ENCODE assay signal across 17 mouse cellular contexts in the genomic region with DNA sequence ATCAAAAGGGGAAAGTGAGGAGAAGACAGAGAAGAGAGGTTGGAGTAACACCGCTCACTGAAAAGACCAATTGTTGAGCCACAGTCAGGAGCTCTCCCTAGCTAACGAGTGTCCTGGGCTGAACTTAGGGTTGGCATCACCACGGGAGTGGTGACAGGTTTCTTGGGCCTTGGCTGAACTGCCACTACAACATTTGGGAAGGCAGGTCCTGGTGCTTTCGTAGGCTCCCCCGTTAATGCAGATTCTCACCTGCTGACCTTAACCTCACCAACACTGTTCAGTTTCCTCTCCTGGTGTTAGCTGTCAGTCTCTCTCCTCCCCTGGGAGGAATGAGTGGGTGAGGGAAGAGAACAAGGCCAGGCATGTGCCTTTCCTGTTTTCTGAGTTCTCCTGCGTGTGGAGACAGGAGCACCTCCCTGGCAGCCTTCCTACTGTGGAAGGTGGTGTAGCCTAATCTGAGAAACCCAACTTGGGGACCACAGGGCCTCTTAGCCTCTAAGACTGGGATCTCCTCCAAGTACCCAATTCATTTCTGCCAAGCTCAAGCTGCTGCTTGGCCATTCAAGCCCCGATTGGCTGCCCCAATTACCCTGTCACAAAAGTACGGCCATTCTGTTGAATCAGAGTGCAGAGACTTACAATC.
DNase-seq lines count a peak whose midpoint lies in the region; ATAC-seq lines count a peak whose summit lies in the region.
"Had no signal": no experiment of that assay in that cellular context is flagged by ENCODE, and none has a peak within 500 bp of the region (broad histone marks: within the 10 kb centered on the region; RNA-seq: fewer than 3 reads in every experiment).

No protein-coding gene starts in this region.

- H3K27me3 ChIP-seq in hindbrain, embryonic 16.5 days (replicated peaks; ENCODE audit: control insufficient read depth, insufficient read depth, low read length) = no peaks in the 10 kb centered on the region
- H3K27me3 ChIP-seq in hindbrain, embryonic 10.5 days (ENCODE audit: insufficient read depth, poor library complexity, severe bottlenecking) = no peaks in the 10 kb centered on the region
- H3K27me3 ChIP-seq in heart, embryonic 15.5 days = no peaks in the 10 kb centered on the region
- H3K27me3 ChIP-seq in kidney, embryonic 15.5 days = no peaks in the 10 kb centered on the region
- H3K27me3 ChIP-seq: liver, embryonic 13.5 days; neural tube, embryonic 15.5 days had no signal

- H3K4me3 ChIP-seq in hindbrain, embryonic 16.5 days (ENCODE audit: low read length) = no peak overlapping the region
- no peak overlapping the region for H3K4me3 ChIP-seq in hindbrain, embryonic 10.5 days
- H3K4me3 ChIP-seq in heart, embryonic 15.5 days = no peak overlapping the region
- H3K4me3 ChIP-seq in kidney, embryonic 15.5 days (replicated peaks) = no peak overlapping the region
- H3K4me3 ChIP-seq: liver, embryonic 13.5 days; neural tube, embryonic 15.5 days had no signal

- WGBS in hindbrain, embryonic 16.5 days = 70% methylated on average over 8 of the region's 8 CpGs
- WGBS in hindbrain, embryonic 10.5 days = 80% methylated on average over 8 of the region's 8 CpGs
- WGBS in heart, embryonic 15.5 days = 47% methylated on average over 8 of the region's 8 CpGs
- WGBS in kidney, embryonic 15.5 days = 71% methylated on average over 8 of the region's 8 CpGs

- peak; percentile 40 for DNase-seq in adrenal gland, postnatal 14 days
- no peak for DNase-seq in adrenal gland, postnatal 25 days
- no peak for DNase-seq in hindbrain, embryonic 10.5 days (ENCODE audit: low spot score)
- DNase-seq in Muller cell, postnatal 12 days (ENCODE audit: inconsistent ontology term) = peak; percentile 56
- DNase-seq in left cerebral cortex, postnatal 4 days = no peak
- DNase-seq: cerebellum, postnatal 25 days; gastrocnemius, postnatal 36 days; liver, embryonic 13.5 days; lung, postnatal 14 days; midbrain, embryonic 14.5 days; right cerebral cortex, adult 18-20 months; thymus, postnatal 4 days had no signal

- H3K4me1 ChIP-seq in hindbrain, embryonic 16.5 days (ENCODE audit: control insufficient read depth, insufficient read depth, low read depth, low read length) = no peaks in the 10 kb centered on the region; the same call in 1 of the 2 replicates
- H3K4me1 ChIP-seq in hindbrain, embryonic 10.5 days (replicated peaks) = peaks cover 8% of the 10 kb centered on the region; the same call in 1 of the 2 replicates
- H3K4me1 ChIP-seq in heart, embryonic 15.5 days (replicated peaks) = peaks cover 15% of the 10 kb centered on the region; the same call in 1 of the 2 replicates
- H3K4me1 ChIP-seq in kidney, embryonic 15.5 days = no peaks in the 10 kb centered on the region
- H3K4me1 ChIP-seq: neural tube, embryonic 15.5 days had no signal

- H3K9me3 ChIP-seq in hindbrain, embryonic 16.5 days (ENCODE audit: control insufficient read depth, low read length) = no peaks in the 10 kb centered on the region
- no peaks in the 10 kb centered on the region for H3K9me3 ChIP-seq in hindbrain, embryonic 10.5 days
- H3K9me3 ChIP-seq in heart, embryonic 15.5 days (replicated peaks) = no peaks in the 10 kb centered on the region
- no peaks in the 10 kb centered on the region for H3K9me3 ChIP-seq in kidney, embryonic 15.5 days (replicated peaks)
- H3K9me3 ChIP-seq: liver, embryonic 13.5 days; neural tube, embryonic 15.5 days had no signal

- no peak overlapping the region for H3K4me2 ChIP-seq in hindbrain, embryonic 16.5 days (ENCODE audit: low read length)
- no peak overlapping the region for H3K4me2 ChIP-seq in heart, embryonic 15.5 days
- H3K4me2 ChIP-seq in kidney, embryonic 15.5 days = no peak overlapping the region
- H3K4me2 ChIP-seq: liver, embryonic 13.5 days; neural tube, embryonic 15.5 days had no signal

- no peak overlapping the region for H3K9ac ChIP-seq in hindbrain, embryonic 16.5 days (ENCODE audit: low read depth, low read length)
- H3K9ac ChIP-seq in heart, embryonic 15.5 days = no peak overlapping the region
- no peak overlapping the region for H3K9ac ChIP-seq in kidney, embryonic 15.5 days
- H3K9ac ChIP-seq: liver, embryonic 13.5 days; neural tube, embryonic 15.5 days had no signal

- no peak overlapping the region for H3K27ac ChIP-seq in hindbrain, embryonic 16.5 days (ENCODE audit: low read depth, low read length)
- no peak overlapping the region for H3K27ac ChIP-seq in hindbrain, embryonic 10.5 days
- peak overlapping the region; percentile 18; the same call in 1 of the 2 replicates for H3K27ac ChIP-seq in heart, embryonic 15.5 days
- no peak overlapping the region for H3K27ac ChIP-seq in kidney, embryonic 15.5 days
- H3K27ac ChIP-seq: liver, embryonic 13.5 days; neural tube, embryonic 15.5 days had no signal

- peaks cover 11% of the 10 kb centered on the region; the same call in 1 of the 2 replicates for H3K36me3 ChIP-seq in hindbrain, embryonic 16.5 days (ENCODE audit: control insufficient read depth, insufficient read depth, low read length)
- H3K36me3 ChIP-seq in hindbrain, embryonic 10.5 days = peaks cover 44% of the 10 kb centered on the region
- peaks cover 23% of the 10 kb centered on the region for H3K36me3 ChIP-seq in heart, embryonic 15.5 days
- H3K36me3 ChIP-seq in kidney, embryonic 15.5 days = peaks cover 44% of the 10 kb centered on the region

- intact Hi-C loops in left cerebral cortex, postnatal 4 days (cut with DNase I) = no loop called here

- 0 out of 2 replicates have a peak, but pooled peaks have one; percentile 29 for ATAC-seq in hindbrain, embryonic 16.5 days
- 0 out of 2 replicates have a peak, but pooled peaks have one; percentile 22 for ATAC-seq in heart, embryonic 15.5 days (replicated peaks; ENCODE audit: insufficient number of reproducible peaks, insufficient read depth, low FRiP score, low read depth)
- ATAC-seq in kidney, embryonic 15.5 days (replicated peaks; ENCODE audit: low FRiP score) = no peak
- ATAC-seq: inflammation-experienced regulatory T-cells, adult 6 months had no signal

Comparison
In these comparisons a context has a peak if more than half of its experiments do, and no peak if none do; other contexts are left out.
1. DNase-seq: peak in adrenal gland, postnatal 14 days (single experiment) and Muller cell, postnatal 12 days (single experiment); none in adrenal gland, postnatal 25 days (single experiment), hindbrain, embryonic 10.5 days (single experiment) and left cerebral cortex, postnatal 4 days (single experiment).